Mouse (Mus musculus): ENCODE measurements around the gene Ets1.

Ets1 gene

GRCm38 (mm10) chr9:32616516-32617429 lies 19.2 kb upstream of the Ets1 start:
- no peak for DNase-seq (ENCODE audit: low read depth, low spot score)

GRCm38 (mm10) chr9:32617430-32617768 lies 18.6 kb upstream of the Ets1 start:
- DNase-seq (ENCODE audit: low read depth, low spot score): no peak

DNA sequence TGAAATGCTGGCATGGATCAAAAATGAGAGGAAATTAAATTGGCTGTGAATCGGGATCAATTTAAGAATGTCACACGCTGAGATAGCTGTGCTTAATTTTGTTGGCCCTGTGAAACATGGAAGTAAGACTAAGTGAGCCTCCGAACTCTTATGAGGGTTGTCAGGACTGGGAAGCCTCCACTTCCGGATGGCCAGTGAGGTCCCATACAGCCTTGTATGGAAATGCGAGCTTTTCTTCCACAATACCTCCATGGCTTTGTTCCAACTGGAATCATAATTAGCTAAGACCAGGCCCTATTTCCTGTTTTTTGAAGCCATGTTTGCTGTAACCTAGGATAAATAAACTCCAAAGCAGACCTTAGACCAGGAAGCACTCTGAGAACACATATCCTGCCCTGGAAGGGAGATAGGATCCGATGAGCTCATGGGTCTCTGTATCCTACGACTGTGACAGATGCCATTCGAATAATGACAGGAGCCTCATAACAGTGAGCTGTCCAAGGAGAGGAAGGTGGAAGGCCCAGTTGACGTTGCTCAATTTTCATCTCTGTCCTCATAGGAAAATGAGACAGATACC lies 17.4 kb upstream of the Ets1 start:
- DNase-seq (ENCODE audit: low read depth, low spot score): no peak

- no peak for DNase-seq (ENCODE audit: low read depth, low spot score)
These were observed 16.4 kb upstream of the Ets1 start for GRCm38 (mm10) chr9:32619661-32620060.

DNA sequence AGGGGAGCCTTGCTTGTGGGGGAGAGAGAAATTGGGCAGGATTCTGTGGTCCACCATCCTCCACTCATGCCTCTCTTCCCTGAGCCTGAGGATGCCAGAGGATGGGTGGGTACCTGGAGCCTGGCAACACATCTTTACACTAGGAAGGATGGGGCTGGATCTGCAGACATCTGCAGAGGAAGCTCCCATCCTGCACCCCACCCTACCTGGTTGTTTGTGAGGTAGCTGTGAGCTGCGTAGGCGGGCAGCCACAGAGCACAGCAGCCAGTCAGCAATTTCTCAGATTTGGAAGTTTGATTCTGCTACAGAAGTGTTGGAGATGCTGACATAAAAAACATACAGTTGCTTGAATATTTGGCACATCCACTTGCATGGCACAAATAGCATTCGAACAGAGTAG lies 15.6 kb upstream of the Ets1 start:
- DNase-seq (ENCODE audit: low read depth, low spot score): no peak

- no peak for DNase-seq (ENCODE audit: low read depth, low spot score)
These were observed 6.5 kb upstream of the Ets1 start for GRCm38 (mm10) chr9:32629385-32629981.

- no peak for DNase-seq (ENCODE audit: low read depth, low spot score)
These were observed 4.7 kb upstream of the Ets1 start for GRCm38 (mm10) chr9:32631341-32631740.

DNA sequence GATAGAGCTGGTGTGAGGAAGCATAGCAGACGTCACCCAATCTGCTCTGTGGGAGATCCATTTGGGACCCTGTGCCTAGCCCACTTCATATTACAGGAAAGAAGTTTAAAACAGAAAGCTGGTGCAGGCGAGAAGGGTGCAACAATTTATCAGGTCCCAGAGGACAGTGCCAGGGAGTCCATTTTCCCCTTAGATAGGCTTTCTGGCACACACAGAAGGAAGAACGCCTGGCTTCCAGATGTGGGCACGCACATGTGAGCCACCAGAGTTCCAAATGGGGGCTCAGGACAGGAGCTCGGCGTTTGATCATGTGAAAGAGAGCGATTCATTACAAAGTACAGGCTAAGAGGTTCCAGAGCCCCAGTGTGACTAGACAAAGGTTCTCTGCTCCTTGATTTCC lies 3.8 kb upstream of the Ets1 start:
- no peak for DNase-seq (ENCODE audit: low read depth, low spot score)

- DNase-seq (ENCODE audit: low read depth, low spot score): no peak
These were observed 9.0 kb downstream of the Ets1 start for GRCm38 (mm10) chr9:32644981-32645380.

DNA sequence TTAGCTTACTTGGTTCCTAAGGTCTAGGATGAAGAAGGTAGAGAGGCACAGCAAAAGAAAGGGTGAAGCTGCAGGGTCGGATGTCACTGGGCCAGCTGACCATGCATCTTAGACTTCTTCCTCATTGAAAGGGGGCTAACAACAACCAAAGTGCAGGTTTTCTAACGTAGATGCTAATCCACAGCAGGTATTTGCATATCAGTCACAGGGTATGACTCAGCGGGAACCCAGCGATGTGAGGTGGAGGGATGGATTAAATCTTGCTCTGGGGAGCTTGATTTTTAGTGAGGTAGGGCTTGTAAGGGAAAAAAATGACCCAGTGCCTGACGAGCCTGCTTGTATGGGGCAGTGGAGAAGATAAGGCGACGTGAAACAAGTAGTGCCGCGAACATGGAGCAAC lies 9.5 kb downstream of the Ets1 start:
- no peak for DNase-seq (ENCODE audit: low read depth, low spot score)

DNA sequence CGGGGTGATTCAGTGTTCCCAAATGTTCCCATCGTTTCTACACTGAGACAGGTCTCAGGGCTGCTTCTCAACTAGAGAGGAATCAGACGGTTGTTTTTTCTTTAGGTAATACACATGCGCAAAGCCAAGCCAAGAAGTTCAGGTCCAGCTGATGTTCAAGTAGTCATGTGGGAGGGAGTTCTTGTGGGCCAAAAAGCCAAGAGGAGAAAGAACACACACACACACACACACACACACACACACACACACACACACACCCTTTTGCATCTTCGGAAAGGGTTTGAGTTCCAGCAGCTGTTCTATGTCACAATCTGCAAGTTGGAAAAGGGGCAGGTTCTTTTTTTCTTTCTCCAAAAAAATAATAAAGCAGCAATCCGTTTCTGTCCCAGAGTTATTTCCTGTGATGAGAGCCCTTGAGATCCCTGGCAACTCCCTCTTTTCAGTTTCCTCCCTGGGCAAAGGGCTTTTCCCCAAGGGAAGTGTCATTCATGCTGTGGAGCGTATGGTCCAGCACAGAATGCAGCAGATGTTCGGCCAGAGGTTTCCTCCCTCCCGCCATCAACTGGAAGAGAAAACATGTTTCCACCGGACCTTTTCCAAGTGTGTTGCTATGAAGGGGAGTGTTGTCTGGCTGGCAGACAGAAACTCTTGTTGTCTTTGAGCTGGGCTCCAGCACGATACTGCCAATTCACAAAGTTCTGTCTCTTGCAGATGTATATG lies 10.7 kb downstream of the Ets1 start:
- peak; percentile 54 for DNase-seq (ENCODE audit: low read depth, low spot score)

DNA sequence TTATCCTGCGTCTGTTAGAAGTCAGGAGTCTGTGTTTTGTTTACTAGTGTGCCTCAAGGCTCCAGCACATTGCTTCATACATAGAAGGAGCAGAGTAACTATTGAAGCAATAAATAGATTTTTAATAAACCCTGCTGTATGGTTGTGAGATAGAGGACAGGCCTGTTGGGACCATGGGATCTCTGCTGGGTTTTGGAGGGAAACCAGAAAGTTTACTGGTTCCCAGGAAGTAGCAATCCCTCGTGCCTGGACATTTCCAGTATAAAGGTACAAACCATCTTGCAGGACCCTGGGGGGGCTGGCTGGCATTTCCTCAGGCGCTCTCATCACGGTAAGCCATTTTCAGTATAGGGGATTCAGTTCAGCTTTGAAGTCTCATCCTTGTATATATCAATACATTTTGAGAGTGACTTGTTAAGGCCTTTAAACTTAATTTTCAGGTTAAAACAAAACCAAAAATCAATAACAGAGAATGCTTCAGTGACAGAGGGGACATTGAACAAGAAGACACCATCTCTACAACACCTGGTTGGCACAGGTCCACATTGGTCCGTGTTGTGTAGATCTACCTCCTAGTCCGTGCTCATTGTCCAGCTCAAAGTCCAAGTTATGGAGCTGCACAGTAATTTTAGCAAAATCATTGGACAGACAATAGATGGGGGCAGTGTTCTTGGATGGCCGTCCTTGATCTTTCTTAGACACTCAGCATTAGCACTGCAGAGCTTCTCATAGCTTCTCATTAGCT lies 11.7 kb downstream of the Ets1 start:
- DNase-seq (ENCODE audit: low read depth, low spot score): no peak

DNA sequence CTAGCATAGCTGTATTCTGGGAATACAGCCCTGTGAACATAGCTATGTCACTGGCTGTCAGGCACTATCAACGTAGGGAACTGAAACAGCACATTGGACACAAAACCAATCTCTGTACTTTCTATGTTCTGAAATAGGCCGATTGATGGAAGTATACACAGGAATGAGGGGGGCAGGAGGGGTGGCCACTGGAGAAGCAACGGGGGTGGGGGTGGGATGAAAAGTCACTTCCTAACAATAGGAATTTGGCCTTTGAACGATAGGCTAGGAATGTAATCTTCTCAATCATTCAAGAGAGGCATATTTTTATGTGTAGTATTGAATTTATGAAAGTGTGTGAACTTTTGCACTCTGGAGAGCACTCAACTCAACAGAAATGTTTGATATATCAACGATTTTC lies 12.3 kb downstream of the Ets1 start:
- DNase-seq (ENCODE audit: low read depth, low spot score): no peak

- DNase-seq (ENCODE audit: low read depth, low spot score): no peak
These were observed 14.7 kb downstream of the Ets1 start for GRCm38 (mm10) chr9:32650738-32651137.

DNA sequence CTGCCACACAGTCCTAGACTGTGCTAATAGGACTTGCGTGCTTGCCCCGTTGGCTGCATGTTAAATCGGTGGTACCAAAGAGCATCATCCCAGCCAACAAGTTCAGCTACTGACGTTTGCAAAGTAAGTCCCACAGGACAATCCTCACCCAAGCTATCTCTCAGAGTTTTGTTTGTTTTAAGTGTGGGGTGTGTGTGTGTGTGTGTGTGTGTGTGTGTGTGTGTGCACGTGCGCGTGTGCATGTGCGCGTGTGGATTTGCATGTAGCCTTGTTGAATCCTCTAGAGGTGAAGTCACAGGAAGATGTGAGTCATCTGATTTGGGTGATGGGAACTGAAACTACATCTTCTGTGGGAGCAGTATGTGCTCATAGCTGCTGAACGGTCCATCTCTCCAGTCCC lies 16.1 kb downstream of the Ets1 start:
- DNase-seq (ENCODE audit: low read depth, low spot score): no peak

DNA sequence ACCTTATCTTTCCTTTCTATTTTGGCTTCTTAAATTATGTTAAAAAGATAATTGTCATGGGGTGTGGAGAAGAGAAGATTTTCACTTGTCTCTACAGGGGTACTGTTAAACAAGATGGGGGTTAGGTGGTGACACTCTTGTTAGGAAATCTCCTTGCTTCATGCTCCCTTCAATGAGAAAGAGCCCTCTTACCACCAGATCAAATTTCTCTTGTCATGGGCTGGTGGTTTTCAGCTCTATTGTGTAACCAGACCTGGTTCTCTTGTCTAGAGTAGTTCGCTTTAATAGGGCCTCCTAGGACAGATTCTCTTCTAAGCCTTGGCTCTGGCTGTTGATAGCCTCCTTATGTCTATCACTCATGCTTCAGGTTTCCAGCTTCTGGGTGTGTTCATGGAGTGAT lies 18.3 kb downstream of the Ets1 start:
- no peak for DNase-seq (ENCODE audit: low read depth, low spot score)

- DNase-seq (ENCODE audit: low read depth, low spot score): no peak
These were observed 20.4 kb downstream of the Ets1 start for GRCm38 (mm10) chr9:32656351-32656844.

GRCm38 (mm10) chr9:32657124-32657523 lies 21.1 kb downstream of the Ets1 start:
- no peak for DNase-seq (ENCODE audit: low read depth, low spot score)

DNA sequence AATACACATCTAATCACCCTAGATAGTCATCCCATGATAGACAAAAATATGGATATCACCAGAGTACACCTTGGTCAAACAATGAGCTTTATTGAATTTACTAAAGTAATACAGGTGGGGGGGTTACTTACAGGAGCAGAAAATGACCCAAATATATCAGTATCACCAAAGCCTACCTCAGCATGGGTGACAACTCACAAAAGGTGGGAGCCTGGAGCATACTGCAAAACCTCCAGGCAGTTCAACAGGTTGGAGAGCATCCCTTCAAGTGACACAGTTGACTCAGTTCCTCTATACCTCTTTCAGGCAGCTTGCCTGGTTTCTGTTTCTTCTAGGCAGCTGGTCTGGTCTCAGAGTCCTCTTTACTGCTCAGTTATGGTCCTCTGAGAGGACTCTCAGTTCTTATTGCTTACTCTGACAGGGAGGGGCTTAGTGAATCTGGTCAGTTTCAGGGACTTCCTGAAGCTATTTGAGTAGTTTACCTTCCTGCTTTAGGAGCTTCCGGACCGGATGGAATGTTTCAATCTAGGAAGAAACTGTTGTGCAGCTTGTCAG lies 24.5 kb downstream of the Ets1 start:
- DNase-seq (ENCODE audit: low read depth, low spot score): no peak

DNA sequence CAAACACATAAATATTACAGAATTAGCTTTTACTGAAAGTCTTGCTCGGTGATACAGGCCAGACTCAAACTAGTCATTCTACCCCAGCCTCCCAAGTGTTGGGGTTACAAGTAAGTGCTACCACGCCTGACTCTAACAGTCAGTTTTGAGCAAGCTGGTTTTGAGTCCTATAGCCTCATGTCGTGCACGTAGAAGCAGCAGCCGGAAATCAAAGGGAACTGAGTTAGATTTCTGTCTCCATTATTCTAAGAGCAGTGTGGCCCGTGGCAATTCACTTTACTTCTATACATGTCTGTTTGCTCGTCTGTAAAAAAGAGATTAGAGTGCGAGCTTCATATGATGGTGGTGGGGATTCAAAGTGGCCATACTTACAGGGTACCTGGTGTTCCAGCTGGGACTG lies 25.1 kb downstream of the Ets1 start:
- DNase-seq (ENCODE audit: low read depth, low spot score): no peak

DNA sequence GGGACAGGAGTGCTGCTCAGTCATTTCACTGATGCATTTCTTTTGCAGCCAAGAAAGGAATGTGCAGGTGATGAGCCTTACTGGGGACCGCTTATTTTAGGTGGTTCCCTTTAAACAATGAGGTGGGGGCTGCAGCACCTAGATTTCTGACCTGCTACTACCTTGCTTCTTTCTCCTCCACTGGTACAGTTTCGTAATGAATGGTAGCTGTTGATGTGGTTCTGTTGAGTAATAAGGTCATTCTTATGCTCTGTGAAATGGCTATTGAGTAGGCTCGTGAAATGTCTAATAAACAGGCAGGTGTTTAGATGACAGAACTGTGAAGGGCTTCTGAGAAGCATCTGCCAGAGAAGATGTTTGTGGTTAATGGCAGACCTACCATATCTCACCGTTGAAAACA lies 25.5 kb downstream of the Ets1 start:
- no peak for DNase-seq (ENCODE audit: low read depth, low spot score)

Data from mesoderm, embryonic 11.5 days (tissue).